Comparison of ENCODE assay signal across 26 mouse cellular contexts in genomic region chr1:124790646-124791045, GRCm38 (mm10).
A peak's percentile ranks its signal among the peaks of the same experiment; 100 is the strongest.
DNase-seq lines count a peak whose midpoint lies in the region; ATAC-seq lines count a peak whose summit lies in the region.
"Had no signal": no experiment of that assay in that cellular context is flagged by ENCODE, and none has a peak within 500 bp of the region (broad histone marks: within the 10 kb centered on the region; RNA-seq: fewer than 3 reads in every experiment).

No protein-coding gene starts in this region.

- H3K4me1 ChIP-seq in kidney, embryonic 16.5 days (ENCODE audit: insufficient read depth, low read length), result no peaks in the 10 kb centered on the region
- no peaks in the 10 kb centered on the region for H3K4me1 ChIP-seq in kidney, embryonic 15.5 days
- H3K4me1 ChIP-seq: embryonic facial prominence, embryonic 12.5 days; forebrain, embryonic 12.5 days; forebrain, embryonic 15.5 days; heart, embryonic 12.5 days; heart, embryonic 15.5 days; hindbrain, embryonic 10.5 days; hindbrain, embryonic 13.5 days had no signal

- 58% methylated on average over 2 of the region's 2 CpGs for WGBS in kidney, embryonic 16.5 days
- WGBS in kidney, embryonic 15.5 days, result 57% methylated on average over 2 of the region's 2 CpGs

- H3K4me3 ChIP-seq in kidney, embryonic 16.5 days (ENCODE audit: low read length), result no peak overlapping the region
- no peak overlapping the region for H3K4me3 ChIP-seq in kidney, embryonic 15.5 days (replicated peaks)
- H3K4me3 ChIP-seq: embryonic facial prominence, embryonic 12.5 days; erythroblast, embryonic 14.5 days; forebrain, embryonic 12.5 days; forebrain, embryonic 15.5 days; heart, embryonic 12.5 days; heart, embryonic 15.5 days; hindbrain, embryonic 10.5 days; hindbrain, embryonic 13.5 days had no signal

- no peak overlapping the region for H3K4me2 ChIP-seq in kidney, embryonic 16.5 days (replicated peaks; ENCODE audit: low read depth, low read length)
- H3K4me2 ChIP-seq in kidney, embryonic 15.5 days, result no peak overlapping the region
- H3K4me2 ChIP-seq: embryonic facial prominence, embryonic 12.5 days; forebrain, embryonic 12.5 days; forebrain, embryonic 15.5 days; heart, embryonic 12.5 days; heart, embryonic 15.5 days; hindbrain, embryonic 13.5 days had no signal

- H3K9me3 ChIP-seq in kidney, embryonic 16.5 days (ENCODE audit: low read length), result no peaks in the 10 kb centered on the region
- no peaks in the 10 kb centered on the region for H3K9me3 ChIP-seq in kidney, embryonic 15.5 days (replicated peaks)
- H3K9me3 ChIP-seq: embryonic facial prominence, embryonic 12.5 days; forebrain, embryonic 12.5 days; forebrain, embryonic 15.5 days; heart, embryonic 15.5 days; hindbrain, embryonic 10.5 days; hindbrain, embryonic 13.5 days had no signal

- no peaks in the 10 kb centered on the region for H3K27me3 ChIP-seq in kidney, embryonic 16.5 days (ENCODE audit: insufficient read depth, low read length)
- H3K27me3 ChIP-seq in kidney, embryonic 15.5 days, result no peaks in the 10 kb centered on the region
- H3K27me3 ChIP-seq: embryonic facial prominence, embryonic 12.5 days; forebrain, embryonic 12.5 days; forebrain, embryonic 15.5 days; heart, embryonic 12.5 days; heart, embryonic 15.5 days; hindbrain, embryonic 13.5 days had no signal

- no peaks in the 10 kb centered on the region for H3K36me3 ChIP-seq in kidney, embryonic 16.5 days (ENCODE audit: insufficient read depth, low read length)
- H3K36me3 ChIP-seq in kidney, embryonic 15.5 days, result no peaks in the 10 kb centered on the region
- H3K36me3 ChIP-seq: embryonic facial prominence, embryonic 12.5 days; forebrain, embryonic 12.5 days; forebrain, embryonic 15.5 days; heart, embryonic 12.5 days; heart, embryonic 15.5 days; hindbrain, embryonic 10.5 days; hindbrain, embryonic 13.5 days had no signal

- peak; percentile 27; the same call in 1 of the 2 replicates for ATAC-seq in kidney, embryonic 16.5 days (ENCODE audit: low FRiP score, low TSS enrichment)
- no peak for ATAC-seq in kidney, embryonic 15.5 days (replicated peaks; ENCODE audit: low FRiP score)
- ATAC-seq: activated CD4-positive, CD25-positive, alpha-beta regulatory T cell, adult 4 months; forebrain, embryonic 15.5 days; hindbrain, embryonic 16.5 days had no signal

- no peak overlapping the region for H3K27ac ChIP-seq in kidney, embryonic 16.5 days (ENCODE audit: low read length)
- H3K27ac ChIP-seq in kidney, embryonic 15.5 days, result no peak overlapping the region
- H3K27ac ChIP-seq: embryonic facial prominence, embryonic 12.5 days; forebrain, embryonic 12.5 days; forebrain, embryonic 15.5 days; heart, embryonic 15.5 days; hindbrain, embryonic 10.5 days; hindbrain, embryonic 13.5 days had no signal

- no peak overlapping the region for H3K9ac ChIP-seq in kidney, embryonic 16.5 days (replicated peaks; ENCODE audit: low read length)
- no peak overlapping the region for H3K9ac ChIP-seq in kidney, embryonic 15.5 days
- H3K9ac ChIP-seq: embryonic facial prominence, embryonic 12.5 days; forebrain, embryonic 12.5 days; forebrain, embryonic 15.5 days; heart, embryonic 12.5 days; heart, embryonic 15.5 days; hindbrain, embryonic 13.5 days had no signal

- peak; percentile 52 to 57 for DNase-seq in cerebellum, postnatal 10 days
- DNase-seq in cerebellum, adult 9-10 months, result no peak
- peak; percentile 1 to 3 for DNase-seq in kidney, postnatal 4 days
- no peak for DNase-seq in kidney, adult 8-10 months
- peak; percentile 6 for DNase-seq in retina, postnatal 1 day
- no peak for DNase-seq in retina, embryonic 14.5 days (ENCODE audit: low spot score)
- DNase-seq: adrenal gland, adult 8-10 months; adrenal gland, postnatal 25 days; cerebellum, adult 18-20 months; cerebellum, adult 9-11 months; gastrocnemius, postnatal 25 days; heart, adult 18-20 months; heart, postnatal 10 days; heart, postnatal 36 days had no signal

Comparison
In these comparisons a context has a peak if more than half of its experiments do, and no peak if none do; other contexts are left out.
1. DNase-seq: peak in cerebellum, postnatal 10 days (2 of 2), kidney, postnatal 4 days (2 of 2) and retina, postnatal 1 day (single experiment); none in cerebellum, adult 9-10 months (single experiment), kidney, adult 8-10 months (0 of 2) and retina, embryonic 14.5 days (single experiment).